Mouse (Mus musculus) spleen, adult 2 months (tissue): ENCODE data around the gene Kdelc1.

Source experiments
- CTCF ChIP-seq: fragments of 200-500 bp; IDR thresholded peaks from 2 replicates; pipeline ENCODE4 v1.5.1; 2011; ENCODE audit warnings: mild to moderate bottlenecking, inconsistent platforms; ENCODE audit not compliant: insufficient read depth, insufficient read length, insufficient replicate concordance; ENCODE audit errors: extremely low read depth
- POLR2A ChIP-seq: fragments of 200-500 bp; IDR thresholded peaks from 2 replicates; pipeline ENCODE4 v1.6.1; 2011; ENCODE audit warnings: low read depth, low read length, inconsistent platforms

DNA sequence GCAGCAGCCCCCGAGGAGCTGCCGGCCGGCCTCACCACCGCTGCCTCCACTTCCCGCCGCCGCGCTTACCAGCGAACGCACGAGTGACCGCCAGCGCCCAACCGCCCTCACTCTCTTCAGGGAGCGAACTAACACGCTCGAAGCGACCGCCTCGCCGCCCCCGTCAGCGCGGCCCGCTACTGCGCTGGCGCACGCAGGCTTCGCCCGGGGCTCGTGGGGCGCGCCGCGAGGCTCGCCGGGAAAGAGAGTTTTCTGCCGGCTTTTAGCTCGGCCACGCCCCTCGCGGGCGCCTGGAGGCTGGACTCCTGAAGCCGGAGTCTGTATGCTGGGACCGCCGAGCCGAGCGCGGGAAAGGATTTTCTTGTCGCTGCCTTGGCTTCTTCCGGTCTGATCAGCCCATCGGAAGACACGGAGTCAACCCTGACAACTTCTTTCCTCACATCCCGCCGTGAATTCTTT, 16.3 kb downstream of the Kdelc1 start, which contains the start of gene Tex30:
- TF ChIP-seq CTCF (no peak), POLR2A (peak; percentile 85)
